Mouse (Mus musculus): ENCODE data around the gene Ube2d2b.

- no peak for TF ChIP-seq CTCF (conservative IDR thresholded peaks at IDR 0.05; ENCODE audit: insufficient read depth, insufficient read length, low read depth, low read length)
- TF ChIP-seq POLR2A (IDR thresholded peaks at IDR 0.05; ENCODE audit: low read depth, low read length): no peak
These were observed 22.4 kb upstream of the Ube2d2b start for GRCm38 (mm10) chr5:107807496-107807895.

All from kidney, adult 2 months (tissue).